In the genomic region with DNA sequence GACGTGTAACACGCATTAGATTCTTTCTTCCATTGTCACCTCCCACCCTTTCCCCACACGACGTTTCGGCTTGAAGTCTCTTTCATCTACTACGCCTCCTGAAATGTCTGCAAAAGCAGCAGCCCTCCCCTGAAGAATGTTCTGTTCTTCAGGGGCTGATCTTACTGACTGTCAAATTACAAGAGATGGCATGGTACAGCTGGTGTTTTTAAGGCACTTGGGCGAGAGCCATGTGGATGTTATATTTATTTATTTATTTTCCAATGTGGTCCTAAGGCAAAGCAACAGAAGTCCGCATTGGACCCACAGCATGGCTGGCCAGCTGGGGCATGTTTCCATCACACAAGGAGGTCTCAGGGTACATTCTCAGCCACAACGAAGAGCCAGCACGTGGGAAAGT, we compare ENCODE assay signal across 14 mouse cellular contexts.
DNase-seq lines count a peak whose midpoint lies in the region; ATAC-seq lines count a peak whose summit lies in the region.
"Had no signal": no experiment of that assay in that cellular context is flagged by ENCODE, and none has a peak within 500 bp of the region (broad histone marks: within the 10 kb centered on the region; RNA-seq: fewer than 3 reads in every experiment).

No protein-coding gene starts in this region.

- H3K4me1 ChIP-seq in midbrain, embryonic 11.5 days (ENCODE audit: control insufficient read depth, insufficient read depth, low read length): peaks cover 3% of the 10 kb centered on the region
- peaks cover 4% of the 10 kb centered on the region for H3K4me1 ChIP-seq in midbrain, embryonic 10.5 days
- peaks cover 6% of the 10 kb centered on the region; the same call in 1 of the 2 replicates for H3K4me1 ChIP-seq in kidney, embryonic 14.5 days (ENCODE audit: control insufficient read depth, insufficient read depth, low read length)
- no peaks in the 10 kb centered on the region for H3K4me1 ChIP-seq in liver, embryonic 12.5 days

- no peak overlapping the region for H3K4me3 ChIP-seq in midbrain, embryonic 11.5 days (ENCODE audit: low read depth, low read length)
- no peak overlapping the region for H3K4me3 ChIP-seq in midbrain, embryonic 10.5 days
- H3K4me3 ChIP-seq in kidney, embryonic 14.5 days (ENCODE audit: low read length): no peak overlapping the region
- H3K4me3 ChIP-seq in liver, embryonic 12.5 days: no peak overlapping the region
- H3K4me3 ChIP-seq: embryonic facial prominence, embryonic 12.5 days; gastrocnemius, adult 2 months; megakaryocyte, embryonic 14.5 days had no signal

- 88% methylated on average over 10 of the region's 10 CpGs for WGBS in midbrain, embryonic 11.5 days
- WGBS in midbrain, embryonic 10.5 days: 89% methylated on average over 10 of the region's 10 CpGs
- WGBS in kidney, embryonic 14.5 days: 64% methylated on average over 10 of the region's 10 CpGs
- WGBS in liver, embryonic 12.5 days (ENCODE audit: insufficient replicate concordance): 76% methylated on average over 10 of the region's 10 CpGs

- H3K36me3 ChIP-seq in midbrain, embryonic 11.5 days (ENCODE audit: control insufficient read depth, insufficient read depth, low read length): no peaks in the 10 kb centered on the region
- H3K36me3 ChIP-seq in midbrain, embryonic 10.5 days: no peaks in the 10 kb centered on the region
- no peaks in the 10 kb centered on the region for H3K36me3 ChIP-seq in kidney, embryonic 14.5 days (ENCODE audit: control insufficient read depth, insufficient read depth, low read length)
- no peaks in the 10 kb centered on the region for H3K36me3 ChIP-seq in liver, embryonic 12.5 days
- H3K36me3 ChIP-seq: embryonic facial prominence, embryonic 12.5 days had no signal

- peak; percentile 37 for DNase-seq in midbrain, embryonic 11.5 days (ENCODE audit: low spot score, missing footprints)
- DNase-seq in midbrain, embryonic 10.5 days (ENCODE audit: low spot score): no peak
- DNase-seq in layer of hippocampus, postnatal 36 days: peak; percentile 11 to 14
- peak; percentile 2 for DNase-seq in right cerebral cortex, postnatal 4 days
- DNase-seq: cerebellum, adult 11 months; gastrocnemius, adult 2 months; heart, postnatal 14 days had no signal

- H3K27ac ChIP-seq in midbrain, embryonic 11.5 days (ENCODE audit: low read depth, low read length): no peak overlapping the region
- H3K27ac ChIP-seq in midbrain, embryonic 10.5 days (replicated peaks): no peak overlapping the region
- peak overlapping the region; percentile 64; the same call in 1 of the 2 replicates for H3K27ac ChIP-seq in kidney, embryonic 14.5 days (ENCODE audit: low read depth, low read length)
- no peak overlapping the region for H3K27ac ChIP-seq in liver, embryonic 12.5 days
- H3K27ac ChIP-seq: embryonic facial prominence, embryonic 12.5 days; gastrocnemius, adult 2 months had no signal

- no peak overlapping the region for H3K9ac ChIP-seq in midbrain, embryonic 11.5 days (ENCODE audit: low read length)
- H3K9ac ChIP-seq in kidney, embryonic 14.5 days (ENCODE audit: low read depth, low read length): no peak overlapping the region
- no peak overlapping the region for H3K9ac ChIP-seq in liver, embryonic 12.5 days
- H3K9ac ChIP-seq: embryonic facial prominence, embryonic 12.5 days had no signal

- H3K4me2 ChIP-seq in midbrain, embryonic 11.5 days: no peak overlapping the region
- no peak overlapping the region for H3K4me2 ChIP-seq in kidney, embryonic 14.5 days (replicated peaks; ENCODE audit: low read depth, low read length)
- no peak overlapping the region for H3K4me2 ChIP-seq in liver, embryonic 12.5 days
- H3K4me2 ChIP-seq: embryonic facial prominence, embryonic 12.5 days had no signal

- ATAC-seq in midbrain, embryonic 11.5 days (ENCODE audit: low FRiP score): no peak
- ATAC-seq in kidney, embryonic 14.5 days (ENCODE audit: low FRiP score, low TSS enrichment): peak; percentile 77
- no peak for ATAC-seq in megakaryocyte, adult 5-6 weeks (ENCODE audit: poor library complexity, severe bottlenecking)
- no peak for ATAC-seq in liver, embryonic 12.5 days
- no peak for ATAC-seq in monocyte, adult 5-6 weeks (replicated peaks; ENCODE audit: insufficient number of reproducible peaks, low FRiP score, low TSS enrichment, poor library complexity, severe bottlenecking)
- ATAC-seq: activated CD4-positive, CD25-positive, alpha-beta regulatory T cell, adult 4 months had no signal

- no peaks in the 10 kb centered on the region for H3K9me3 ChIP-seq in midbrain, embryonic 11.5 days (ENCODE audit: control insufficient read depth, low read length)
- H3K9me3 ChIP-seq in midbrain, embryonic 10.5 days (replicated peaks): no peaks in the 10 kb centered on the region
- H3K9me3 ChIP-seq in kidney, embryonic 14.5 days (ENCODE audit: control insufficient read depth, low read length): no peaks in the 10 kb centered on the region
- no peaks in the 10 kb centered on the region for H3K9me3 ChIP-seq in liver, embryonic 12.5 days (replicated peaks)
- H3K9me3 ChIP-seq: embryonic facial prominence, embryonic 12.5 days; megakaryocyte, embryonic 14.5 days had no signal

- H3K27me3 ChIP-seq in midbrain, embryonic 11.5 days (ENCODE audit: control insufficient read depth, insufficient read depth, low read length): no peaks in the 10 kb centered on the region
- no peaks in the 10 kb centered on the region for H3K27me3 ChIP-seq in midbrain, embryonic 10.5 days (ENCODE audit: low read depth, poor library complexity, severe bottlenecking)
- H3K27me3 ChIP-seq in kidney, embryonic 14.5 days (ENCODE audit: control insufficient read depth, insufficient read depth, low read length): no peaks in the 10 kb centered on the region
- no peaks in the 10 kb centered on the region for H3K27me3 ChIP-seq in liver, embryonic 12.5 days (replicated peaks)
- H3K27me3 ChIP-seq: embryonic facial prominence, embryonic 12.5 days; megakaryocyte, embryonic 14.5 days had no signal
